Mouse (Mus musculus): ENCODE results near the gene Acsl1. TPM values are rescaled to one million over a fixed set of nuclear protein-coding genes. Genes with fewer than 3 reads are reported as not detected.
"Not testable (repeated sequence)": the region's sequence is repeated elsewhere in the genome, so short reads cannot be mapped to it uniquely, and the experiment has no call there.

Acsl1 gene
- polyA plus RNA-seq, 1 experiment from 2014 or later, result 6.7 TPM

GRCm38 (mm10) chr8:46569659-46570441, 99.0 kb downstream of the Acsl1 start:
- no peak overlapping the region for H3K27ac ChIP-seq (ENCODE audit: low read depth, low read length)
- DNase-seq (ENCODE audit: low spot score), result no peak
- H3K4me3 ChIP-seq (ENCODE audit: low read depth, low read length), result no peak overlapping the region
- no peaks in the 10 kb centered on the region for H3K9me3 ChIP-seq (ENCODE audit: control insufficient read depth, low read length)
- no peak for ATAC-seq (replicated peaks; ENCODE audit: low FRiP score)
- no peaks in the 10 kb centered on the region for H3K27me3 ChIP-seq (ENCODE audit: control insufficient read depth, insufficient read depth, low read length)
- H3K4me2 ChIP-seq (ENCODE audit: low read depth, low read length, severe bottlenecking), result no peak overlapping the region
- H3K9ac ChIP-seq (ENCODE audit: low read length), result no peak overlapping the region
- H3K36me3 ChIP-seq (ENCODE audit: control insufficient read depth, insufficient read depth, low read length), result peaks cover 3% of the 10 kb centered on the region; the same call in 1 of the 2 replicates
- H3K4me1 ChIP-seq (replicated peaks; ENCODE audit: control insufficient read depth, insufficient read depth, low read length), result no peaks in the 10 kb centered on the region
- WGBS, result 95% methylated on average over 19 of the region's 19 CpGs

GRCm38 (mm10) chr8:46570673-46571072, 99.8 kb downstream of the Acsl1 start:
- no peaks in the 10 kb centered on the region for H3K9me3 ChIP-seq (ENCODE audit: control insufficient read depth, low read length)
- no peaks in the 10 kb centered on the region for H3K4me1 ChIP-seq (replicated peaks; ENCODE audit: control insufficient read depth, insufficient read depth, low read length)
- H3K9ac ChIP-seq (ENCODE audit: low read length), result no peak overlapping the region
- ATAC-seq (replicated peaks; ENCODE audit: low FRiP score) (no peak), DNase-seq (ENCODE audit: low spot score) (no peak)
- no peaks in the 10 kb centered on the region for H3K27me3 ChIP-seq (ENCODE audit: control insufficient read depth, insufficient read depth, low read length)
- peaks cover 3% of the 10 kb centered on the region; the same call in 1 of the 2 replicates for H3K36me3 ChIP-seq (ENCODE audit: control insufficient read depth, insufficient read depth, low read length)
- H3K27ac ChIP-seq (ENCODE audit: low read depth, low read length), result no peak overlapping the region
- no peak overlapping the region for H3K4me3 ChIP-seq (ENCODE audit: low read depth, low read length)
- no peak overlapping the region for H3K4me2 ChIP-seq (ENCODE audit: low read depth, low read length, severe bottlenecking)
- WGBS, result 96% methylated on average over 11 of the region's 14 CpGs

- WGBS, result 83% methylated on average over 2 of the region's 2 CpGs
- Histone ChIP-seq H3K9me3 (ENCODE audit: control insufficient read depth, low read length) (no peaks in the 10 kb centered on the region), H3K4me1 (replicated peaks; ENCODE audit: control insufficient read depth, insufficient read depth, low read length) (no peaks in the 10 kb centered on the region), H3K27me3 (ENCODE audit: control insufficient read depth, insufficient read depth, low read length) (no peaks in the 10 kb centered on the region), H3K9ac (ENCODE audit: low read length) (no peak overlapping the region), H3K4me3 (ENCODE audit: low read depth, low read length) (no peak overlapping the region), H3K4me2 (ENCODE audit: low read depth, low read length, severe bottlenecking) (no peak overlapping the region), H3K27ac (ENCODE audit: low read depth, low read length) (no peak overlapping the region), H3K36me3 (ENCODE audit: control insufficient read depth, insufficient read depth, low read length) (peaks cover 6% of the 10 kb centered on the region; the same call in 1 of the 2 replicates)
- no peak for DNase-seq (ENCODE audit: low spot score)
- no peak for ATAC-seq (replicated peaks; ENCODE audit: low FRiP score)
Measured at GRCm38 (mm10) chr8:46573446-46573845, 102.6 kb downstream of the Acsl1 start.

- Histone ChIP-seq H3K36me3 (ENCODE audit: control insufficient read depth, insufficient read depth, low read length) (peaks cover 6% of the 10 kb centered on the region; the same call in 1 of the 2 replicates), H3K27ac (ENCODE audit: low read depth, low read length) (no peak overlapping the region), H3K4me2 (ENCODE audit: low read depth, low read length, severe bottlenecking) (no peak overlapping the region), H3K27me3 (ENCODE audit: control insufficient read depth, insufficient read depth, low read length) (no peaks in the 10 kb centered on the region), H3K9ac (ENCODE audit: low read length) (no peak overlapping the region), H3K9me3 (ENCODE audit: control insufficient read depth, low read length) (no peaks in the 10 kb centered on the region), H3K4me1 (replicated peaks; ENCODE audit: control insufficient read depth, insufficient read depth, low read length) (no peaks in the 10 kb centered on the region), H3K4me3 (ENCODE audit: low read depth, low read length) (no peak overlapping the region)
- DNase-seq (ENCODE audit: low spot score), result no peak
- WGBS, result 97% methylated on average over 2 of the region's 2 CpGs
- ATAC-seq (replicated peaks; ENCODE audit: low FRiP score), result no peak
Measured at GRCm38 (mm10) chr8:46573964-46574363, 103.1 kb downstream of the Acsl1 start.

- H3K27me3 ChIP-seq (ENCODE audit: control insufficient read depth, insufficient read depth, low read length), result no peaks in the 10 kb centered on the region
- ATAC-seq (replicated peaks; ENCODE audit: low FRiP score), result no peak
- no peak overlapping the region for H3K27ac ChIP-seq (ENCODE audit: low read depth, low read length)
- no peaks in the 10 kb centered on the region for H3K4me1 ChIP-seq (replicated peaks; ENCODE audit: control insufficient read depth, insufficient read depth, low read length)
- H3K9me3 ChIP-seq (ENCODE audit: control insufficient read depth, low read length), result no peaks in the 10 kb centered on the region
- WGBS, result 94% methylated on average over 9 of the region's 9 CpGs
- H3K9ac ChIP-seq (ENCODE audit: low read length), result no peak overlapping the region
- no peak overlapping the region for H3K4me3 ChIP-seq (ENCODE audit: low read depth, low read length)
- peaks cover 7% of the 10 kb centered on the region; the same call in 1 of the 2 replicates for H3K36me3 ChIP-seq (ENCODE audit: control insufficient read depth, insufficient read depth, low read length)
- H3K4me2 ChIP-seq (ENCODE audit: low read depth, low read length, severe bottlenecking), result no peak overlapping the region
- DNase-seq (ENCODE audit: low spot score), result no peak
Measured at GRCm38 (mm10) chr8:46578794-46579193, 108.0 kb downstream of the Acsl1 start.

- H3K4me1 ChIP-seq (replicated peaks; ENCODE audit: control insufficient read depth, insufficient read depth, low read length); H3K4me3 ChIP-seq (ENCODE audit: low read depth, low read length); H3K36me3 ChIP-seq (ENCODE audit: control insufficient read depth, insufficient read depth, low read length); H3K27me3 ChIP-seq (ENCODE audit: control insufficient read depth, insufficient read depth, low read length); H3K27ac ChIP-seq (ENCODE audit: low read depth, low read length); ATAC-seq (replicated peaks; ENCODE audit: low FRiP score); H3K9ac ChIP-seq (ENCODE audit: low read length); DNase-seq (ENCODE audit: low spot score); H3K9me3 ChIP-seq (ENCODE audit: control insufficient read depth, low read length); H3K4me2 ChIP-seq (ENCODE audit: low read depth, low read length, severe bottlenecking): not testable (repeated sequence)
- WGBS, result 53% methylated on average over 4 of the region's 4 CpGs
Measured at GRCm38 (mm10) chr8:46584328-46584727, 113.5 kb downstream of the Acsl1 start.

DNA sequence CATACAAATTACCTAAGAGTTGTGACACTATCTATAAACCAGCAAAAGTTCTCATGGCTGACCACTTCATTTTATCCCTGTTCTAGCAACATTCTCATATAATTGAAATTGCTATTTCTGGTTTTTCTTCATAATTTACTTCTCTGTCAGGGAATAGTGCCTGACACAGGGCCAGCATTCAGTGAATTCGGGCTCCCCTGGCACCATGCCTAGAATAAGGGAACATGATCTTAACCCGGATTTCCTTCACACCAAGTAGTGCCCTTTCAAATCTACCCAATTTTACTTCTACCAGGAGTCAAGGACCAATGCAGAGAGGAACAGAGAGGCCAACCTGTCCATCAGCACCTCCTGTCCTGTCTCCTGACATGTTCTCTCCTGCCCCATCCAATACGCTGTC, 114.7 kb downstream of the Acsl1 start:
- H3K27me3 ChIP-seq (ENCODE audit: control insufficient read depth, insufficient read depth, low read length), result no peaks in the 10 kb centered on the region
- no peak overlapping the region for H3K4me3 ChIP-seq (ENCODE audit: low read depth, low read length)
- no peaks in the 10 kb centered on the region for H3K9me3 ChIP-seq (ENCODE audit: control insufficient read depth, low read length)
- DNase-seq (ENCODE audit: low spot score) (no peak), ATAC-seq (replicated peaks; ENCODE audit: low FRiP score) (no peak)
- no peaks in the 10 kb centered on the region for H3K36me3 ChIP-seq (ENCODE audit: control insufficient read depth, insufficient read depth, low read length)
- H3K9ac ChIP-seq (ENCODE audit: low read length), result no peak overlapping the region
- no peak overlapping the region for H3K4me2 ChIP-seq (ENCODE audit: low read depth, low read length, severe bottlenecking)
- H3K27ac ChIP-seq (ENCODE audit: low read depth, low read length), result no peak overlapping the region
- 88% methylated on average over 3 of the region's 3 CpGs for WGBS
- H3K4me1 ChIP-seq (replicated peaks; ENCODE audit: control insufficient read depth, insufficient read depth, low read length), result no peaks in the 10 kb centered on the region

Measured in forebrain, embryonic 11.5 days (tissue).